Mouse (Mus musculus) embryonic fibroblast, embryonic 13.5 days (primary cell): Measurements from ENCODE around the gene Ephb2. TPM values are rescaled to one million over a fixed set of nuclear protein-coding genes. Genes with fewer than 3 reads are reported as not detected.

ENCODE experiments used
- H3K27ac ChIP-seq: 2 replicates; pipeline ENCODE4 v1.5.1; 2012; ENCODE audit warnings: low read length, control low read depth, inconsistent platforms; ENCODE audit not compliant: insufficient read depth
- H3K4me1 ChIP-seq: 2 replicates; pipeline ENCODE4 v1.6.1; 2011; ENCODE audit warnings: low read length; ENCODE audit not compliant: control insufficient read depth, insufficient read depth
- H3K4me3 ChIP-seq: 2 replicates; pipeline ENCODE4 v1.5.1; 2011; ENCODE audit warnings: mild to moderate bottlenecking, control low read depth, low read length; ENCODE audit not compliant: insufficient read depth
- CTCF ChIP-seq: IDR thresholded peaks from 2 replicates; pipeline ENCODE4 v1.5.1; 2011; ENCODE audit warnings: mild to moderate bottlenecking, control low read depth, low read length, moderate library complexity, borderline replicate concordance; ENCODE audit not compliant: insufficient read depth
- POLR2A ChIP-seq: IDR thresholded peaks from 2 replicates; pipeline ENCODE4 v1.6.1; 2011; ENCODE audit warnings: low read depth, mild to moderate bottlenecking, control low read depth, low read length, moderate library complexity
- polyA plus RNA-seq: library from polyadenylated mRNA; stranded (reverse); fragments of >200 nt; gene quantifications from 2 replicates; pipeline ENCODE4 v1.2.4, GENCODE M21; 2011; ENCODE audit warnings: low read depth; ENCODE audit not compliant: missing spikeins, insufficient read length

Ephb2 gene
- polyA plus RNA-seq, 1 experiment: 44.6 TPM

GRCm38 (mm10) chr4:136841056-136841455 lies 5.3 kb upstream of the Ephb2 start:
- no peak overlapping the region for H3K27ac ChIP-seq

GRCm38 (mm10) chr4:136838462-136838861 lies 2.7 kb upstream of the Ephb2 start:
- Histone ChIP-seq H3K27ac (no peak overlapping the region), H3K4me3 (no peak overlapping the region), H3K4me1 (peaks cover 3% of the 10 kb centered on the region)
- TF ChIP-seq POLR2A (no peak), CTCF (no peak)

More at GRCm38 (mm10) chr4:136841056-136841455, 5.3 kb upstream of the Ephb2 start:
- no peak overlapping the region for H3K4me3 ChIP-seq
- no peaks in the 10 kb centered on the region; the same call in 1 of the 2 replicates for H3K4me1 ChIP-seq
- no peak for TF ChIP-seq POLR2A
- TF ChIP-seq CTCF: peak; percentile 74

- no peak overlapping the region for H3K4me3 ChIP-seq
- no peak overlapping the region for H3K27ac ChIP-seq
- H3K4me1 ChIP-seq: peaks cover 4% of the 10 kb centered on the region
- TF ChIP-seq POLR2A: no peak
- no peak for TF ChIP-seq CTCF
Measured at GRCm38 (mm10) chr4:136838026-136838425, 2.2 kb upstream of the Ephb2 start.

- TF ChIP-seq POLR2A (no peak), CTCF (no peak)
- peaks cover 4% of the 10 kb centered on the region for H3K4me1 ChIP-seq
Measured at GRCm38 (mm10) chr4:136836387-136836931, 671 bp upstream of the Ephb2 start.

GRCm38 (mm10) chr4:136834815-136835620 lies 770 bp downstream of the Ephb2 start:
- Histone ChIP-seq H3K4me1 (peaks cover 4% of the 10 kb centered on the region; the same call in 1 of the 2 replicates), H3K27ac (peak overlapping the region; percentile 46), H3K4me3 (peak overlapping the region; percentile 61)
- no peak for TF ChIP-seq CTCF
- no peak for TF ChIP-seq POLR2A

More at GRCm38 (mm10) chr4:136836387-136836931, 671 bp upstream of the Ephb2 start:
- Histone ChIP-seq H3K27ac (no peak overlapping the region; the same call in 1 of the 2 replicates), H3K4me3 (peak overlapping the region; percentile 44)

GRCm38 (mm10) chr4:136834439-136834814 lies 1.4 kb downstream of the Ephb2 start:
- no peak for TF ChIP-seq POLR2A
- TF ChIP-seq CTCF: no peak
- H3K4me1 ChIP-seq: peaks cover 4% of the 10 kb centered on the region
- H3K4me3 ChIP-seq: peak overlapping the region; percentile 61
- H3K27ac ChIP-seq: peak overlapping the region; percentile 46

GRCm38 (mm10) chr4:136833619-136834351 lies 2.0 kb downstream of the Ephb2 start:
- peaks cover 4% of the 10 kb centered on the region for H3K4me1 ChIP-seq
- no peak for TF ChIP-seq POLR2A
- H3K27ac ChIP-seq: peak overlapping the region; percentile 46
- H3K4me3 ChIP-seq: peak overlapping the region; percentile 61

- H3K4me3 ChIP-seq: no peak overlapping the region
- no peak overlapping the region for H3K27ac ChIP-seq
- peaks cover 4% of the 10 kb centered on the region for H3K4me1 ChIP-seq
- TF ChIP-seq CTCF (no peak), POLR2A (no peak)
Measured at GRCm38 (mm10) chr4:136832559-136833232, 3.1 kb downstream of the Ephb2 start.

- Histone ChIP-seq H3K27ac (no peak overlapping the region), H3K4me1 (peaks cover 4% of the 10 kb centered on the region), H3K4me3 (no peak overlapping the region)
- TF ChIP-seq CTCF (no peak), POLR2A (no peak)
Measured at GRCm38 (mm10) chr4:136830272-136830823, 5.4 kb downstream of the Ephb2 start.
